Mouse (Mus musculus) liver, embryonic 15.5 days (tissue): Measurements from ENCODE around the gene Dcp1b. TPM values are rescaled to one million over a fixed set of nuclear protein-coding genes. Genes with fewer than 3 reads are reported as not detected.

Experiments
- polyA plus RNA-seq: library from polyadenylated mRNA; unstranded; fragments of >200 nt; fragmentation: Nextera tagmentation; extraction: Ambion mirVana; gene quantifications from 2 replicates; pipeline ENCODE4 v1.2.1, GENCODE M21; 2015

The Dcp1b gene
- polyA plus RNA-seq, 1 experiment from 2014 or later: 3.2 TPM

Other genes starting within 250 kb of the Dcp1b start
- gene Cacna1c, start 21.2 kb downstream of the Dcp1b start, polyA plus RNA-seq: 0.41 and 0.44 TPM in 2 replicates
- not detected in 2 replicates for gene Cacna2d4, start 61.3 kb downstream of the Dcp1b start, polyA plus RNA-seq
- gene Lrtm2, start 155.5 kb downstream of the Dcp1b start, polyA plus RNA-seq: 0.15 TPM in 1 of 2 replicates, not detected in the other
- 36.5 and 38.5 TPM in 2 replicates for gene Adipor2, start 242.5 kb downstream of the Dcp1b start, polyA plus RNA-seq